Mouse (Mus musculus): ENCODE data around the gene Dnajb4.
"Not testable (repeated sequence)": the region's sequence is repeated elsewhere in the genome, so short reads cannot be mapped to it uniquely, and the experiment has no call there.

Gene Dnajb4

GRCm38 (mm10) chr3:152207156-152207555, 2.9 kb downstream of the Dnajb4 start:
- DNase-seq: no peak

GRCm38 (mm10) chr3:152204577-152204976, 5.5 kb downstream of the Dnajb4 start:
- DNase-seq: no peak

- DNase-seq: no peak
These were observed 6.1 kb downstream of the Dnajb4 start for GRCm38 (mm10) chr3:152203996-152204395.

- no peak for DNase-seq
These were observed 6.7 kb downstream of the Dnajb4 start for GRCm38 (mm10) chr3:152203411-152203810.

GRCm38 (mm10) chr3:152202942-152203341, 7.2 kb downstream of the Dnajb4 start:
- no peak for DNase-seq

- DNase-seq: no peak
These were observed 8.5 kb downstream of the Dnajb4 start for GRCm38 (mm10) chr3:152201651-152202050.

GRCm38 (mm10) chr3:152201181-152201580, 8.9 kb downstream of the Dnajb4 start:
- no peak for DNase-seq

GRCm38 (mm10) chr3:152199125-152199524, 11.0 kb downstream of the Dnajb4 start:
- DNase-seq: no peak

GRCm38 (mm10) chr3:152197246-152197645, 12.9 kb downstream of the Dnajb4 start:
- DNase-seq: not testable (repeated sequence)

- peak; percentile 93 for DNase-seq
These were observed 16.4 kb downstream of the Dnajb4 start for GRCm38 (mm10) chr3:152193635-152194097.

- no peak for DNase-seq
These were observed 16.9 kb downstream of the Dnajb4 start for GRCm38 (mm10) chr3:152193177-152193576.

GRCm38 (mm10) chr3:152192238-152192931, 17.7 kb downstream of the Dnajb4 start:
- peak; percentile 36 for DNase-seq

- peak; percentile 53 for DNase-seq
These were observed 18.3 kb downstream of the Dnajb4 start for GRCm38 (mm10) chr3:152191791-152192237.

GRCm38 (mm10) chr3:152190679-152191477, 19.2 kb downstream of the Dnajb4 start:
- DNase-seq: no peak

- DNase-seq: no peak
These were observed 20.8 kb downstream of the Dnajb4 start for GRCm38 (mm10) chr3:152189306-152189705.

GRCm38 (mm10) chr3:152186106-152186505, 24.0 kb downstream of the Dnajb4 start:
- DNase-seq: no peak

GRCm38 (mm10) chr3:152183522-152183921, 26.6 kb downstream of the Dnajb4 start:
- no peak for DNase-seq

- no peak for DNase-seq
These were observed 29.5 kb downstream of the Dnajb4 start for GRCm38 (mm10) chr3:152180624-152181023.

- DNase-seq: no peak
These were observed 30.8 kb downstream of the Dnajb4 start for GRCm38 (mm10) chr3:152179285-152179684.

GRCm38 (mm10) chr3:152178816-152179215, 31.3 kb downstream of the Dnajb4 start:
- no peak for DNase-seq

GRCm38 (mm10) chr3:152172322-152172935, 37.7 kb downstream of the Dnajb4 start:
- DNase-seq: no peak

- DNase-seq: no peak
These were observed 38.2 kb downstream of the Dnajb4 start for GRCm38 (mm10) chr3:152171862-152172261.

- DNase-seq: no peak
These were observed 38.9 kb downstream of the Dnajb4 start for GRCm38 (mm10) chr3:152171236-152171635.

- DNase-seq: no peak
These were observed 39.7 kb downstream of the Dnajb4 start for GRCm38 (mm10) chr3:152170407-152170806.
